Mouse (Mus musculus): ENCODE results near the gene Slc25a17.

Gene Slc25a17

DNA sequence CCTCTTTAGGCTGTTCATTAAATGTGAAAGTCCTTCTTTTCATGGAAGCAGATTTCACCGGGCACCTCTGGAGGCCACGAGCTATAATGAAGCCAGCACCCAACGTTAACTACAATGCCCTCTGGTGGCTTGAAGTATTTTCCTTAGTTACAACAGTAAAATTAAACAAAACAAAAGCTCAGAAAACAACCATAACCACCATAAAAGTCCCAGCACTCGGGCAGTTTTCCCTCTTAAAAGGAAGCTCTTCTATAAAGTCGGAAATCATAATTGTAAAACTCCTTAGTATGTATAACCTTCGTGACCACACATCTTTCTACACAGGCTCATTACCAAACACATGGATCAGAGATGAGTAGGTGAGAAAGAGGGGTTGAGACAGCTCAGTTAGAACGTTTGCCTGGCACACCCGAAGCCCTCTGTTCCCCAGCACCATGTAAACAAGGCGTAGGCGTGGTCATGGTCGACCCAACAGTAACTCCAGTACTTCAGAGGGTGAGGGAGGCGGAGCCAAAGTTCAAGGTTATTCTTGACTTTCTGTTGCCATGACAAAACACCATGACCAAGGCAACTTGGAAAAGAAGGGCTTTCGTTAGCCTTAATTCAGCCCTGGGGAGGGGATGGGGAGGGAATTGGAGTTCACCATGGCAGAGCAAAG, 58.3 kb downstream of the Slc25a17 start:
- DNase-seq (ENCODE audit: low read depth, low spot score), result no peak

DNA sequence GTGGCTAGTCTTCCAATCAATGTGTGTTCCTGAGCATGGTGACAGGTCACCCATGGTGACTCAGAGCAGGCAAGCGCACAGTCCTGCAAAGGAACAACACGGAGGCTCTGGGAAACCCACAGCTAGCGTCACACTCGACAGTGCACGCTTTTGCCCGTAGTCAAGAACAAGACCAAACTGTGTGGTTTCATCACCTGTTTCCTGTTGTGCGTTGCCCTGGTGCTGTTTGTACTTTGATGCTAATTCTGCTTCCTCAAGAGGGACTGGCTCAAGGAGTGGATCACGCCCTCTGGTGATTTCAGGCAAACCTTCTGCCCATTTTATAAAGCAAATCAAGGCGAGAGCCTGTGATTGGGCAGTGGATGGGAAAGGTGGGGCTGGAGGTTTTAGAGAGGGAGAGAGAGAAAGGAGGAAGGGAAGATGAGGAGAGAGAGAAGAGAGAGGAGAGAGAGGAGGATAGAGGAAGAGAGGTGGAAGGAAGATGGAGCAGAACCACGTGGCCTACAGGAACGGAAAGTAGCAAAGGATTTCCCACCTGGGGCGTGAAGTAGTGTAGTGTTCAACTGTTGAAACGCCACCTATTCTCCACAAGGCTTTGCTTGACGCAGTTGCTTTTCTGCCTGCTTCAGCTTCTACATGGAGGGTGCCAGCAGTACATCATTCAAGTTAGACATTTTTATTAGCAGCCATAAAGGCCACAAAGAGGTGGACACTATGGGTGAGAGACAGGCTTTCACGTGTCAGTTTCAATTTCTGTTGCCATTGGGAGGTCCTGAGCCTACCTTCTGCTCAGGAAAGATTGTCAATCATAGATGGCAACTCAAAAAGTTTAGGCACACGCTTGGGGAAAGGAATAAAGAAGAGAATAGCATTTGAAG, 59.2 kb downstream of the Slc25a17 start:
- no peak for DNase-seq (ENCODE audit: low read depth, low spot score)

DNA sequence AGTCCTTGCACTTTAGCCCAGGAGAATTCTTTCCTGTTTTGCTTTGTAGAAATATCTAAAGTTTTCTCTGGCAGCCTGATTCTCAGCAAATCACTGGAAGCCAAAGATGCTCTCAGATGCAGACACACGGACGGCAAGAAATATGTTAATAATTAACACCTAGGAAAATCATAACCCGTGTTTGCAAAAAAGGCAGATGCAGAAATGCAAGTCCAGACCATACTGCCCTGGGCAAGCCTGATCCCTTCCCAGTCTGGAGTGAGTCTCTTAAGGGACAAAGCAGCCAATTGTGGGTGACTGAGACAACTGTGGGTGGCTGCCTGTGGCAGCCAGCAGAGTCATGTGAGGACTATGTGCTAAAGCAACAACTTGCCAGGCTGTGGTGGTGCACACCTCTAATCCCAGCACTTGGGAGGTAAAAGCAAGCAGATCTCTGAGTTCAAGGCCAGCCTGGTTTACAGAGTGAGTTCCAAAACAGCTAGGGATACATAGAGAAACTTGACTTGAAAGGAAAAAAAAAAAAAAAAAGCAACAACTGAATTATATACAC, 60.0 kb downstream of the Slc25a17 start:
- no peak for DNase-seq (ENCODE audit: low read depth, low spot score)

DNA sequence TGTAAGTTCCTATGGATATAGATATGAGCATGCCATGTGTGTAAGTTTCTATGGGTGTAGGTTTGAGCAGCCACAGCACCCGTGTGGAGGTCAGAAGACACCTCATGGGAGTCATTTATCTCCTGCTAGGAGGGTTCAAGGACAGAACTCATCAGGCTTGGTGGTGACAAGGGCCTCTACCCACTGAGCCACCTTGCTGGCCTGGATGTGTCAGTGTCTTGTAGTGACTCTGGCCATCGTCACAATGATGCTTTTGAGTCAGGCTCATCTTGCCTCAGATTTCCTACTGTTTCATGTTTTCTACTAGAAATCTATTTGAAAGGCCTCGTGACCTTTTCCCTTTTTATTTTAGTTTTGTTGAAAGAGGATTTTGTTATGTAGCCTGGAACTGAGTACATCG, 61.1 kb downstream of the Slc25a17 start:
- no peak for DNase-seq (ENCODE audit: low read depth, low spot score)

DNA sequence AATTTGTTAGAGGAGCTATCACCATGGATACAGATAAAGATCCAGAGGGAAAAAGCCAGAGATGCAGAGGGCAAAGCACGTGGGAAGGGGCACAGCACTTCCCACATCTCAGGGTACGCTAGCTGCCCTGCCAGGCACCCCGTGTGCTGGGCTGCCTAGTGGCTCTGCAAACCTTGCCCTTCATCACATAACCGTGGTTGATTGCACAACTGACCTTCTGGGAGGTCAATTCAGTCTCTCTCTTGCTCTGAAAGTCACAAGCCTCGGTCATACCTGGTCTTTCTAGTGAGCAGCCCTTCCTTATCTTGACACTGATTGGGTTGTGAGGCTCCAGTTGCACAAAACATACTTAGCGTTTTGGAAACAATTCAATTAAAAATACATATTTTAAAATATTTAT, 62.4 kb downstream of the Slc25a17 start:
- no peak for DNase-seq (ENCODE audit: low read depth, low spot score)

DNA sequence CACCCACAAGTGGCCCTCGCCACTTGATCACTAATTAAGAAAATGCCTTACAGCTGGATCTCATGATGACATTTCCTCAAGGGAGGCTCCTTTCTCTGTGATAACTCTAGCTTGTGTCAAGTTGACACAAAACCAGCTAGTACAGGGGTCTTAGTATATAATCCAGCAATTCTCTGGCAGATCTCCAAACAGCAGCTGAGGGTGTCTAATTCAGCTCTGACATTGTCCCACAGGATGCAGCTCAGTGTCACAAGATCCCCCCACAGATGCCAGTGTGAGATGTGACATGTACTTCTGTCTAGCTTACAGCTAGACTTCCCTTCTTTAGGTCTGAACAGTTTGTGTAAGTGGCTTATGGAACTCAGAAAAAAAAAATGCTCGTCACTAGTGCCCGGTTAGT, 63.1 kb downstream of the Slc25a17 start:
- DNase-seq (ENCODE audit: low read depth, low spot score), result no peak

DNA sequence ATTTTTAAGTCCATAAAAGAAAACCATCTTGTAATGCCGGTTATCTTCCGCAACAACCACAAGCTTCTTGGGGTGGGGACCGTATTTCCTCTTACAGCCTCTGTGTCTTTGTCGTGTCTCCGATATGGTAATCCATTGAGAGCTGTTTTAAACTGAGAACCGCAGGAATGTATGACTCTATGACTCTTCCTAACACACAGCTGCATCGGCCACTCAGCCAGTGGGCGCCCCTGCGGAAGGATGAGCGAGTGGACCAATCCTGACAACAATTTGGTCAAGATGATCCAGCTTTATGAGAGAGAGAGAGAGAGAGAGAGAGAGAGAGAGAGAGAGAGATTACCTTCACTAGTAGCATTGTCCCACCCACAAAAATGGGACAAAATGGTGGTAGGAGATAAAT, 65.7 kb downstream of the Slc25a17 start:
- DNase-seq (ENCODE audit: low read depth, low spot score), result no peak

DNA sequence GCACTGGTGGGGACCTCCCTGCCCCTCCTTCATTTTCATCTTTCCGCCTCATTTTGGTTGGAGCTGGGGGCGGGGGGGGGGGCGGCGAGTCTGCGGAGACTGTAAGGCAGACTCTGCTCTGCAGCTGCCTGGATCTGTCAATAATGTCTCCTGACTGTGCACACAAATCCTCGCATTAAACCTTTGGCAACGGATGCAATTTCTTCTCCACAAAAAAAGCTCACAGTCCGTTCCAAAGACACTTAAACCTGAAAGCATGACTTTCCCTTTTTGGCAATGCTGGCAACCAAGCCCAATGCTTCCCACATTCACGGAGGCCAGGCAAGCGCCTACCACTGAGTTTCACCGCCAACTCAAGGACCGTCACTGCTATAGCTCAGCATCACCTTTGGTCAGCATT, 66.2 kb downstream of the Slc25a17 start:
- DNase-seq (ENCODE audit: low read depth, low spot score), result no peak

DNA sequence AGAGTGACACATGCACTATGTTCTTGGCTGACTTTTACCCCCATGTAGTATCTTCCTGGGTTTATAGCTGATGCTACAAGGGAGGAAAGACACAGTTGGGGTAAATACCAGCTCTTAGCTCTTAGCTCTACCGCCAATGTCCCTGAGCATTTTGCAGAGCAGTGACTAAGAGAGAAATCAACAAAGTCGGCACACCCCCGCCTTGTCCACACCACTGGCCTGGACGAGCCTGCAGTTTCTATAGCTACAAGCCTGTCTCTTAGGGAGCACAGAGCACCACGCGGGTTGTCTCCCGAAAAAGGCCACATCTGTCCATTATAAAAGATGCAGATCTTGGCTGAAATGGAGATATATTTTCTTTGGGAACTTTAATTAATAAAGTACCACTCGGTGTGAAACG, 69.9 kb downstream of the Slc25a17 start:
- DNase-seq (ENCODE audit: low read depth, low spot score), result no peak

DNA sequence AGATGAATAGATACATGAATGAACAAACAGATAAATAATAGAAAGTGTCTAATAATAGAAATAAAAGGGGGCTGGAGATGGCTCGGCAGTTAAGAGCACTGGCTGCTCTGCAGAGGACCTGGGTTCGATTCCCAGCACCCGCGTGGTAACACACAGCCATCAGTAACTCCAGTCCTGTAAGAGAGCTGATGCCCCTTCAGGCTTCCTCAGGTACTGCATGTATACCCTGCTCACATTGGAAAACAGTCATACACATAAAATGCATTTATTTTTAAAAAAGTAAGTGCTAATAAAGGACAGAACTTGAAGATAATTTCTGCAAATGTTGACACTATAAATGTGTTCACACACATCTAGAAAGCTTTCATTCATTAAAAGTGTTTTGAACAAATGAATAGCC, 70.4 kb downstream of the Slc25a17 start:
- no peak for DNase-seq (ENCODE audit: low read depth, low spot score)

DNA sequence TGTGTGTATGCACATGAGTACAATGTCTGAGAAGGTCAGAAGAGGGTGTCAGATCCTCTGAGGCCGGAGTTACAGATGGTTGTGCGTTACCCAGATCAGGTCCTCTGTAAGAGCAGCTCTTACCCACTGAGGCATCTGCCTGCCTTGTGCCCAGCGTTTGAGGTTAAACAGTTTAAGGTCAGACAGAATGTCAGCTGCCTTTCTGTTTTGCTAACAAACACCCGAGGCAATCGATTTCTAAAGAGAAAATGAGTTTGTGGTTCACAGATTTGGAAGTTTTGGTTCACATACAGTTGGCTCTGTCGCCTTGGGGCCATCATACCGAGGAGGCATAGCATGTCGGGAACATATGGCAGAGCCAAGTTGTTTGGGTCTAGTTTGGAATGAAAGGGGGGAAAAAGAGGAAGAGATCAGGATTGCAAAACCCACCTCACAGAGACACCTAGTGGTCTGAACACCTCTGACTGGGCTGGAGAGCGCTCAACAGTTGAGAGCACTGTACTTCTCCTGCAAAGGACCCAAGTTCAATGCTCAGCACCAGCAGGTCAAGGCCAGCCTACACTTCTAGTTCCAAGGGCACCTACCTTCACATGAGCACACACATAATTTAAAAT, 76.4 kb downstream of the Slc25a17 start:
- no peak for DNase-seq (ENCODE audit: low read depth, low spot score)

DNA sequence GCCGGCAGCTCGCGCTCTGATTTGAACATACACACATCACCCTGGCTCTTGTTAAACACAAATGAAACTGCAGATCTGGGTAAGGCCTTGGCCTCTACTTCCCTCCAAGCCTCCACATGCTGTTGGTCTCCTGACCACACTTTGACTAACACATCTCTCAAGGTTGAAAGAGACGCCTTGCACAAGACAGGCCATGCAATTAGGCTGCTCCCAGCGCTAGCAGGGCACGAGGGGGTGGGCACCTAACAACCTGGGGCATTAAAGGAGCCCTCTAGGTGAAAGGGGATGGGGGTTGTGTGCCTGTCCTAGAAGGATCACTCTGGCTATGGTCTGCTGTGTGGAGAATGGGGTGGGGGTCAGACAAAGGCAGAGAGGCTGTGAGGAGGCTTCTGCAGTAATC, 81.9 kb downstream of the Slc25a17 start:
- DNase-seq (ENCODE audit: low read depth, low spot score), result no peak

DNA sequence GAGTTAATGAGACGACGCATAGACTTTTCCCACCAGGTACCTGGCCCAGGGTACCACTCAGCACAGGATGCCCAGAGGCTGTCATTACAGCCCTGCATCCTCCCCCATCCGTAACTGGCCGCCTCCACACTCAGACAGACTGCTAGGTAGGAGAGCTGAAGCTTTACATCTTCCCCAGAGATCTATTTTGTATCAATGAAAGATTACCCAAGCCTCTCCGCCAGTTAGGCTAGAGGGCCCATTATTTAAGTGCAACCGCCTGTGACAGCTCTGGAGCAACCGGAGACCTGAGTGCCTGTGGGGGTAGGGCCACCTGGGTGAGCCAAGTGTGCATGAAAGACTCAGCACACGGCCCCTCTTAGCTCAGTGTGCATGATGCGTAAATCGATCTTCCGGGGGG, 82.7 kb downstream of the Slc25a17 start:
- DNase-seq (ENCODE audit: low read depth, low spot score), result peak; percentile 43

DNA sequence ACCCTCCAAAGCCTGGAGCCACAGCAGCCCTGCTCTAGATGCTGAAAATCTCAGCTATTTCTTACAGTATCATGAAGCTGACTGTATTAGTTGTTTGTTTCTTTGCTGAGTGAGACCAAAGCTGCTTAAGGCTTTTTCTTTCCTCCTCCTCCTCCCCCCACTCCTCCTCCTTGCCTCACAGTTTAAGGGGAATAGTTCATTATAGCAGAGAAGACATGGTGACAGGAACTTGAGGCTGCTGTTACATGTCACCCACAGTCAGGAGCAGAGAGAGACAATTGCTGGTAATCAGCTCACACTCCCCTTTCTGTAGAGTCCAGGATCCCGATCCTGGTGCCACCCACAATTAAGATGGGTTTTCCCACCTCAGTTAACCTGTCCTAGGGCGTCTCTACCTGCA, 87.3 kb downstream of the Slc25a17 start:
- DNase-seq (ENCODE audit: low read depth, low spot score), result no peak

DNA sequence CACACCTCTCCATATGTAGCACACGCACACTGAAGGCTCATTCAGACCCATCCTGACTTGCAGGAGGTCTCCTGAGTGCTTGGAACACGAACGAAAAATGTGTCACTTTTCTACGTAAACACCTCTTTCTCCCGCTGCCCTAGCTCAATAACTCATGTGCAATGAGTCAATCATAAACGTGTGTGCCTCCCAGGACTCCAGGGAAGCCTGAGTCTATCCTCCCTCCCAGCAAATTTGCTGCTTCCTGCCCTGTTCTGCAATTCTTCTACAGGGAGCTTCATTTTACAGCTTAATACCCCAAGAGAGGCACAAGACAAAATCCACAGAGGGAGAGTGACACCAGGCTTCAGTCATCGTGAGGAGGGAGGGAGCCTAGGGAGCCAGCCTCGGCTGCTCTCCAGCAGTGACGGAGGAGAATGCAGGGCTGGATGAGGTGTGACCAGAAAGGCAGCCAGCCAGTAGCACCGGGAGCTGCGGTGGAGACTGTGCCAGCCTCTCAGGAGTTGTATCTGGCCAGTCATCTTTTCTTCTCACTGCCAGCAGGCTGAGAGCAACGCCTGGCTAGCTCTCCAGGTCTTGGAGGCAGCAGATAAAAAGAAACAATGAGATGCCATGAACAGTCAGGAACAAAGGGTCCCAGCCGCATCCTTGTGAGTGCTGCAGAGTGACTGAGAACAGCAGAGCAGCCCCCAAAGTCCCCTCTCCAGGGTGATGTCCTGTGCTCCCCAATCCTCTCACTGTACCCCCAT, 88.1 kb downstream of the Slc25a17 start:
- no peak for DNase-seq (ENCODE audit: low read depth, low spot score)

All from embryo, embryonic 11.5 days (tissue).